Mouse (Mus musculus): ENCODE measurements around the gene Pif1.

Pif1 gene

DNA sequence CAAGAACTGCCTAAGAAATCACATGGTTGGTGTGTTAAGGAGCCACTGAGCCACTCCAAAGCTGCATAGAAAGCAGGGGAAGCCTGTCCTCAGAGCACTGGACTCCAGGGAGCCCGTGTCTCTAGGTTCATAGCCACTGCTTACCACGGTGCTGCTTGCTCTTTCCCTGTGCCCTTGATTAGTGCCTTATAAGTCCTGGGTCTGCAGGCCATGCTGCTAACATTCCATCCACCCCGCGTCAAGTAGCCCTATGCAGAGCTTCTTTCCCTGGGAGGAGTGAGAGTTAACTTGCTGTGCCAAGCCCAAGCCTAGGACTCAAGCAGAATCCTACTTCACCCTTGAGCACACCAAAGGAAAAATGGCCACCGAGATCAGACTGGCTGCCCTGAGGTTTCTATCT is 52.1 kb downstream of the Pif1 start:
- DNase-seq (ENCODE audit: low read depth, low spot score), result no peak

- DNase-seq (ENCODE audit: low read depth, low spot score), result peak; percentile 51
Observed at GRCm38 (mm10) chr9:65640838-65641410, 54.0 kb downstream of the Pif1 start.

GRCm38 (mm10) chr9:65641446-65642052 is 54.6 kb downstream of the Pif1 start:
- no peak for DNase-seq (ENCODE audit: low read depth, low spot score)

- DNase-seq (ENCODE audit: low read depth, low spot score), result no peak
Observed at GRCm38 (mm10) chr9:65642546-65642945, 55.6 kb downstream of the Pif1 start.

DNA sequence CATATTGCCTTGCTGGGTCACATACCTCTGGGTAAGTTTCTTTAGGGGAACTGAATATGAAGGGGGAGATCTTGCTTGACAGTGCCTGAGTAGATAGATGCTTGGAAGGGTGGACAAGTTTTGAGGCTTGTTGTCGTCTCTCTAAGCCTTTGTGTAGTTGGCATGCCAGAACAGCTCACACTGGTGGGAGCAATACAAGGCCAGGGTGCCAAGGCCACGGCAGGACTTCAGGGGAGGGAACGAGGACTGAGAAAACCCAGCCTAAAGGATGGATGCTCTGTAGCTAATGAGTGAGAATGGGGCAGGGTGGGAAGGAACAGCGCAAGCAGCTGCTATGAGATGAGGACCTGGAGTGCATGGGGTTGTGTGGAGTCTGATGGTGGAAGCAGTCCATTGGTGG is 58.0 kb downstream of the Pif1 start:
- DNase-seq (ENCODE audit: low read depth, low spot score), result no peak

All from mesoderm, embryonic 11.5 days (tissue).